Comparison of ENCODE assay signal across 31 mouse cellular contexts in the genomic region with DNA sequence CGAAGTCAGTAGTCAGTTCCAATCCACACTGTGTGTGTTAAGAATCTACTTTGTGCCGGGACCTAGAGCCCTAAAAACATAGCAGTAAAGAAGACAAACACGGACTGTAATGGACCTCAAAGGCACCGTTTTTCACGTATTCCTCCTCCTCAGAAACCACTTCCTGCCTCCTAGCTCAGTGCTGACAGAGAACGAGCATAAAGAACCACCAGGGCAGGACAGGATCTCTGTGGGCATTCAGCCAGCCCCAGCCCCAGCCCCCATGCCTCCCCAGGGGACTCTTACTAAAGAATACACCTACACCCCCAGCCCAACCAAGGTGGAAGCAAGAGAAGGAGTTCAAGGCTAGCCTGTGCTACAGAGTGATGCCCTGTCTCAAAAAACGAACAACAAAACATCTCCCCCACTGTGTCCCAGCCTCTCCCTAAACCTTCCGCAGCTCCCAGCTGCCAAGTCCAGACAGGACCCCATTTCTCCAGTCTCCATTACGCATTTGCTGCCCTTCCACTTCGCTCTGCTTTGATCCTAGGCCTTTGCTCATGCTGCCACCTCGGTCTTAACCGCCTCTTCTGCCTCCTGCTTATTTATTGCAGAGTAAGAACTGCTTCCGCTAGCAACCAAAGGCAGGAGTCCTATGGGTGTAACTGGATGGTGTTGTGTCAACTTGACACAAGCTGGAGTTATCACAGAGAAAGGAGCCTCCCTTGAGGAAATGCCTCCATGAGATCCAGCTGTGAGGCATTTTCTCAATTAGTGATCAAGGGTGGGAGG. TPM values are rescaled to one million over a fixed set of nuclear protein-coding genes. Genes with fewer than 3 reads are reported as not detected.
DNase-seq lines count a peak whose midpoint lies in the region; ATAC-seq and TF ChIP-seq lines count a peak whose summit lies in the region.
"Had no signal": no experiment of that assay in that cellular context is flagged by ENCODE, and none has a peak within 500 bp of the region (broad histone marks: within the 10 kb centered on the region; RNA-seq: fewer than 3 reads in every experiment).

No protein-coding gene starts in this region.

- no peaks in the 10 kb centered on the region for H3K36me3 ChIP-seq in spleen, adult 2 months (ENCODE audit: control insufficient read depth, insufficient read depth, low read length)
- H3K36me3 ChIP-seq in hindbrain, embryonic 16.5 days (ENCODE audit: control insufficient read depth, insufficient read depth, low read length): no peaks in the 10 kb centered on the region
- H3K36me3 ChIP-seq: embryonic facial prominence, embryonic 13.5 days; G1E; liver, embryonic 12.5 days; midbrain, embryonic 12.5 days; stomach, embryonic 15.5 days had no signal

- no peak overlapping the region for H3K4me2 ChIP-seq in hindbrain, embryonic 16.5 days (ENCODE audit: low read length)
- H3K4me2 ChIP-seq: embryonic facial prominence, embryonic 13.5 days; liver, embryonic 12.5 days; midbrain, embryonic 12.5 days; stomach, embryonic 15.5 days had no signal

- 42% methylated on average over 13 of the region's 13 CpGs for WGBS in spleen, adult 2 months
- WGBS in hindbrain, embryonic 16.5 days: 72% methylated on average over 13 of the region's 13 CpGs

- H3K27ac ChIP-seq in spleen, adult 2 months (ENCODE audit: insufficient read depth, low read length): peak overlapping the region; percentile 77
- no peak overlapping the region for H3K27ac ChIP-seq in hindbrain, embryonic 16.5 days (ENCODE audit: low read depth, low read length)
- H3K27ac ChIP-seq: embryonic facial prominence, embryonic 13.5 days; layer of hippocampus, adult 2 months; liver, embryonic 12.5 days; midbrain, embryonic 12.5 days; stomach, embryonic 15.5 days had no signal

- H3K4me3 ChIP-seq in spleen, adult 2 months (ENCODE audit: extremely low read depth, insufficient read depth, insufficient read length): peak overlapping the region; percentile 42; the same call in 1 of the 2 replicates
- no peak overlapping the region for H3K4me3 ChIP-seq in hindbrain, embryonic 16.5 days (ENCODE audit: low read length)
- H3K4me3 ChIP-seq: embryonic facial prominence, embryonic 13.5 days; erythroblast, embryonic 14.5 days; layer of hippocampus, adult 2 months; liver, embryonic 12.5 days; midbrain, embryonic 12.5 days; myocyte; stomach, embryonic 15.5 days had no signal

- H3K9me3 ChIP-seq in hindbrain, embryonic 16.5 days (ENCODE audit: control insufficient read depth, low read length): no peaks in the 10 kb centered on the region
- H3K9me3 ChIP-seq: embryonic facial prominence, embryonic 13.5 days; G1E; liver, embryonic 12.5 days; midbrain, embryonic 12.5 days; stomach, embryonic 15.5 days had no signal

- no peaks in the 10 kb centered on the region for H3K27me3 ChIP-seq in spleen, adult 2 months (ENCODE audit: control insufficient read depth, insufficient read depth, low read length)
- H3K27me3 ChIP-seq in hindbrain, embryonic 16.5 days (replicated peaks; ENCODE audit: control insufficient read depth, insufficient read depth, low read length): no peaks in the 10 kb centered on the region
- H3K27me3 ChIP-seq: embryonic facial prominence, embryonic 13.5 days; stomach, embryonic 15.5 days had no signal

- TF ChIP-seq POLR2A in spleen, adult 2 months (IDR thresholded peaks at IDR 0.05; ENCODE audit: low read depth, low read length): no peak

- TF ChIP-seq CTCF in spleen, adult 2 months (IDR thresholded peaks at IDR 0.05; ENCODE audit: extremely low read depth, insufficient read depth, insufficient read length, insufficient replicate concordance): no peak

- H3K9ac ChIP-seq in hindbrain, embryonic 16.5 days (ENCODE audit: low read depth, low read length): no peak overlapping the region
- H3K9ac ChIP-seq: embryonic facial prominence, embryonic 13.5 days; forebrain, postnatal 0 days; liver, embryonic 12.5 days; liver, postnatal 0 days; midbrain, embryonic 12.5 days; stomach, embryonic 15.5 days had no signal

- DNase-seq in spleen, adult 2 months (ENCODE audit: low read depth in 1 of 2, low spot score in 2 of 2): peak in 1 of 2 experiments; percentile 37
- no peak for DNase-seq in spleen, adult 12 weeks (ENCODE audit: low spot score)
- peak; percentile 86 for DNase-seq in T-cell, adult 2 months (ENCODE audit: low spot score)
- peak; percentile 88 for DNase-seq in naive thymus-derived CD4-positive, alpha-beta T cell, adult 2 months (ENCODE audit: low read depth)
- peak; percentile 58 to 69 for DNase-seq in thymus, postnatal 36 days
- no peak for DNase-seq in right cerebral cortex, postnatal 14 days
- DNase-seq: adrenal gland, postnatal 25 days; cerebellum, adult 11-12 months; cerebellum, adult 9-11 months; forebrain, postnatal 0 days; gastrocnemius, postnatal 14 days; heart, postnatal 14 days; kidney, adult 11 months; kidney, postnatal 14 days; left cerebral cortex, postnatal 4 days; liver, postnatal 0 days; lung, postnatal 4 days; right cerebral cortex, postnatal 25 days had no signal

- peaks cover 2% of the 10 kb centered on the region; the same call in 1 of the 2 replicates for H3K4me1 ChIP-seq in spleen, adult 2 months (ENCODE audit: control insufficient read depth, insufficient read depth, insufficient read length)
- H3K4me1 ChIP-seq in hindbrain, embryonic 16.5 days (ENCODE audit: control insufficient read depth, insufficient read depth, low read depth, low read length): no peaks in the 10 kb centered on the region
- H3K4me1 ChIP-seq: liver, embryonic 12.5 days; midbrain, embryonic 12.5 days; stomach, embryonic 15.5 days had no signal

- no peak for ATAC-seq in erythroblast, adult 5-6 weeks (replicated peaks; ENCODE audit: low FRiP score, poor library complexity, severe bottlenecking)
- ATAC-seq in hindbrain, embryonic 16.5 days: no peak
- ATAC-seq: forebrain, postnatal 0 days; liver, embryonic 12.5 days; liver, postnatal 0 days had no signal

RNA-seq across cellular contexts. Expression of a gene that starts 9.0 kb away (rescaled TPM):
- polyA plus RNA-seq in spleen, adult 2 months (2012; rRNA removed): 197 and 206 TPM in 2 replicates
- total RNA-seq in erythroblast, adult 5-6 weeks (2015; ENCODE audit: low replicate concordance): 1.5 and 9.0 TPM in 2 replicates
- 5.0 TPM in 1 of 2 replicates, not detected in the other for total RNA-seq in erythroblast, adult 5-6 weeks (2017; ENCODE audit: low replicate concordance)
- polyA plus RNA-seq in hindbrain, embryonic 16.5 days (2015; fragmentation: Nextera tagmentation; extraction: Ambion mirVana): 10.2 and 18.7 TPM in 2 replicates
- total RNA-seq: CH12.LX; G1E; granulocyte monocyte progenitor cell, adult 5-6 weeks had no signal
- polyA plus RNA-seq: erythroblast, embryonic 14.5 days; forebrain, embryonic 11.5 days; G1E; midbrain, embryonic 12.5 days; myocyte had no signal

RNA-seq across cellular contexts. Expression of a gene that starts 32.7 kb away (rescaled TPM):
- 0.65 and 0.69 TPM in 2 replicates for polyA plus RNA-seq in spleen, adult 2 months (2012; rRNA removed)
- total RNA-seq in erythroblast, adult 5-6 weeks (2015; ENCODE audit: low replicate concordance): 1.0 and 1.3 TPM in 2 replicates
- 0.28 and 5.7 TPM in 2 replicates for total RNA-seq in erythroblast, adult 5-6 weeks (2017; ENCODE audit: low replicate concordance)
- polyA plus RNA-seq in hindbrain, embryonic 16.5 days (2015; fragmentation: Nextera tagmentation; extraction: Ambion mirVana): 12.8 and 18.6 TPM in 2 replicates
- polyA plus RNA-seq: erythroblast, embryonic 14.5 days had no signal

Comparison
In these comparisons a context has a peak if more than half of its experiments do, and no peak if none do; other contexts are left out.
1. DNase-seq: peak in T-cell, adult 2 months (single experiment), naive thymus-derived CD4-positive, alpha-beta T cell, adult 2 months (single experiment) and thymus, postnatal 36 days (2 of 2); none in spleen, adult 12 weeks (single experiment) and right cerebral cortex, postnatal 14 days (single experiment).
2. RNA of a gene that starts 9.0 kb away (polyA plus RNA-seq): 197 to 206 TPM in spleen, adult 2 months; 10.2 to 18.7 TPM in hindbrain, embryonic 16.5 days; every median in the first group is over 10 times any median in the second.